Mouse (Mus musculus) lung, embryonic 15.5 days (tissue): Measurements from ENCODE around the gene Prkch. TPM values are rescaled to one million over a fixed set of nuclear protein-coding genes. Genes with fewer than 3 reads are reported as not detected.

ENCODE experiments used
- ATAC-seq: fragments of 200-750 bp; cut with Nextera tagmentation; 2 replicates; pipeline ENCODE4 v1.8.0; 2017; ENCODE audit warnings: moderate number of reproducible peaks, borderline replicate concordance; ENCODE audit not compliant: low FRiP score, low TSS enrichment; ENCODE audit errors: extremely low read depth
- H3K27ac ChIP-seq: fragments of 300-500 bp; sonication (generic); 2 replicates; pipeline ENCODE4 v1.5.1; 2015; ENCODE audit warnings: moderate library complexity, mild to moderate bottlenecking, inconsistent platforms
- H3K27me3 ChIP-seq: fragments of 300-500 bp; sonication (generic); 2 replicates; pipeline ENCODE4 v1.6.1; 2015; ENCODE audit warnings: inconsistent platforms
- H3K36me3 ChIP-seq: fragments of 300-500 bp; sonication (generic); 2 replicates; pipeline ENCODE4 v1.6.1; 2015; ENCODE audit warnings: inconsistent platforms
- H3K4me1 ChIP-seq: fragments of 300-500 bp; sonication (generic); 2 replicates; pipeline ENCODE4 v1.6.1; 2015; ENCODE audit warnings: inconsistent platforms
- H3K4me2 ChIP-seq: fragments of 300-500 bp; sonication (generic); 2 replicates; pipeline ENCODE4 v1.6.1; 2015; ENCODE audit warnings: inconsistent platforms, mild to moderate bottlenecking, moderate library complexity
- H3K4me3 ChIP-seq: fragments of 300-500 bp; sonication (generic); 2 replicates; pipeline ENCODE4 v1.5.1; 2015; ENCODE audit warnings: mild to moderate bottlenecking, inconsistent platforms
- H3K9ac ChIP-seq: fragments of 300-500 bp; sonication (generic); 2 replicates; pipeline ENCODE4 v1.6.1; 2015; ENCODE audit warnings: inconsistent platforms
- H3K9me3 ChIP-seq: fragments of 300-500 bp; sonication (generic); 2 replicates; pipeline ENCODE4 v1.6.1; 2016; ENCODE audit warnings: inconsistent platforms
- WGBS: fragments of 180-500 bp; shearing (Covaris S2); methylation state at CpG from one replicate; pipeline ENCODE4 v1.1.7; 2015; 5-methylcytosine and 5-hydroxymethylcytosine counted together
- polyA plus RNA-seq: library from polyadenylated mRNA; unstranded; fragments of >200 nt; fragmentation: Nextera tagmentation; extraction: Ambion mirVana; gene quantifications from 2 replicates; pipeline ENCODE4 v1.2.1, GENCODE M21; 2015

Prkch gene
- polyA plus RNA-seq, 1 experiment from 2014 or later: 16.4 TPM

GRCm38 (mm10) chr12:73666701-73667100 lies 82.1 kb downstream of the Prkch start:
- H3K36me3 ChIP-seq: no peaks in the 10 kb centered on the region
- no peak overlapping the region for H3K27ac ChIP-seq
- 79% methylated on average over 2 of the region's 2 CpGs for WGBS

GRCm38 (mm10) chr12:73667607-73668006 lies 83.0 kb downstream of the Prkch start:
- Histone ChIP-seq H3K27ac (no peak overlapping the region), H3K4me3 (no peak overlapping the region), H3K9me3 (no peaks in the 10 kb centered on the region), H3K4me2 (no peak overlapping the region), H3K36me3 (no peaks in the 10 kb centered on the region), H3K9ac (no peak overlapping the region), H3K4me1 (peaks cover 17% of the 10 kb centered on the region), H3K27me3 (no peaks in the 10 kb centered on the region)
- no peak for ATAC-seq
- 63% methylated on average over 7 of the region's 7 CpGs for WGBS

More at GRCm38 (mm10) chr12:73666701-73667100, 82.1 kb downstream of the Prkch start:
- Histone ChIP-seq H3K4me3 (no peak overlapping the region), H3K9me3 (no peaks in the 10 kb centered on the region), H3K27me3 (no peaks in the 10 kb centered on the region), H3K4me2 (no peak overlapping the region), H3K4me1 (peaks cover 8% of the 10 kb centered on the region; the same call in 1 of the 2 replicates), H3K9ac (no peak overlapping the region)
- ATAC-seq: no peak

GRCm38 (mm10) chr12:73670739-73671138 lies 86.1 kb downstream of the Prkch start:
- Histone ChIP-seq H3K36me3 (no peaks in the 10 kb centered on the region), H3K4me2 (no peak overlapping the region), H3K4me1 (peaks cover 24% of the 10 kb centered on the region), H3K9me3 (no peaks in the 10 kb centered on the region), H3K27ac (peak overlapping the region; percentile 76), H3K4me3 (no peak overlapping the region), H3K9ac (no peak overlapping the region), H3K27me3 (no peaks in the 10 kb centered on the region)
- 51% methylated on average over 6 of the region's 6 CpGs for WGBS
- ATAC-seq: no peak

GRCm38 (mm10) chr12:73671540-73671939 lies 86.9 kb downstream of the Prkch start:
- Histone ChIP-seq H3K4me3 (no peak overlapping the region), H3K4me1 (peaks cover 24% of the 10 kb centered on the region), H3K4me2 (no peak overlapping the region), H3K27ac (peak overlapping the region; percentile 76), H3K9me3 (no peaks in the 10 kb centered on the region), H3K9ac (no peak overlapping the region), H3K36me3 (no peaks in the 10 kb centered on the region), H3K27me3 (no peaks in the 10 kb centered on the region)
- peak; percentile 11; the same call in 1 of the 2 replicates for ATAC-seq
- WGBS: 39% methylated on average over 3 of the region's 3 CpGs

- Histone ChIP-seq H3K4me2 (no peak overlapping the region), H3K9ac (no peak overlapping the region), H3K4me1 (peaks cover 24% of the 10 kb centered on the region), H3K36me3 (no peaks in the 10 kb centered on the region), H3K27ac (peak overlapping the region; percentile 58), H3K4me3 (no peak overlapping the region), H3K27me3 (no peaks in the 10 kb centered on the region), H3K9me3 (no peaks in the 10 kb centered on the region)
- ATAC-seq: no peak
- WGBS: 42% methylated on average over 4 of the region's 4 CpGs
Observed at GRCm38 (mm10) chr12:73672007-73672406, 87.4 kb downstream of the Prkch start.

GRCm38 (mm10) chr12:73673783-73674182 lies 89.2 kb downstream of the Prkch start:
- Histone ChIP-seq H3K27me3 (no peaks in the 10 kb centered on the region), H3K4me1 (peaks cover 24% of the 10 kb centered on the region), H3K9ac (no peak overlapping the region), H3K36me3 (no peaks in the 10 kb centered on the region), H3K4me3 (no peak overlapping the region), H3K27ac (no peak overlapping the region), H3K4me2 (no peak overlapping the region), H3K9me3 (no peaks in the 10 kb centered on the region)
- ATAC-seq: no peak
- 74% methylated on average over 7 of the region's 7 CpGs for WGBS

GRCm38 (mm10) chr12:73675212-73675611 lies 90.6 kb downstream of the Prkch start:
- Histone ChIP-seq H3K9me3 (no peaks in the 10 kb centered on the region), H3K9ac (no peak overlapping the region), H3K27ac (no peak overlapping the region), H3K4me1 (peaks cover 26% of the 10 kb centered on the region), H3K36me3 (no peaks in the 10 kb centered on the region), H3K27me3 (no peaks in the 10 kb centered on the region), H3K4me3 (no peak overlapping the region), H3K4me2 (no peak overlapping the region)
- ATAC-seq: no peak
- WGBS: 46% methylated on average over 4 of the region's 4 CpGs

GRCm38 (mm10) chr12:73679400-73679801 lies 94.8 kb downstream of the Prkch start:
- Histone ChIP-seq H3K4me2 (no peak overlapping the region), H3K4me1 (peaks cover 15% of the 10 kb centered on the region; the same call in 1 of the 2 replicates), H3K4me3 (no peak overlapping the region), H3K27me3 (no peaks in the 10 kb centered on the region), H3K36me3 (no peaks in the 10 kb centered on the region), H3K9me3 (no peaks in the 10 kb centered on the region), H3K27ac (peak overlapping the region; percentile 31; the same call in 1 of the 2 replicates), H3K9ac (no peak overlapping the region)
- no peak for ATAC-seq
- WGBS: 4% methylated on average over 7 of the region's 7 CpGs

- H3K9ac ChIP-seq: no peak overlapping the region
Observed at GRCm38 (mm10) chr12:73682921-73683346, 98.3 kb downstream of the Prkch start.

GRCm38 (mm10) chr12:73685875-73686274 lies 101.3 kb downstream of the Prkch start:
- H3K4me2 ChIP-seq: no peak overlapping the region
- no peak overlapping the region for H3K9ac ChIP-seq
- no peaks in the 10 kb centered on the region for H3K36me3 ChIP-seq
- ATAC-seq: no peak
- H3K4me1 ChIP-seq: peaks cover 17% of the 10 kb centered on the region
- no peaks in the 10 kb centered on the region for H3K27me3 ChIP-seq
- no peak overlapping the region for H3K4me3 ChIP-seq
- no peak overlapping the region for H3K27ac ChIP-seq
- no peaks in the 10 kb centered on the region for H3K9me3 ChIP-seq
- WGBS: 72% methylated on average over 13 of the region's 13 CpGs

More at GRCm38 (mm10) chr12:73682921-73683346, 98.3 kb downstream of the Prkch start:
- 56% methylated on average over 7 of the region's 7 CpGs for WGBS
- no peak overlapping the region for H3K4me3 ChIP-seq
- H3K9me3 ChIP-seq: no peaks in the 10 kb centered on the region
- H3K4me1 ChIP-seq: peaks cover 20% of the 10 kb centered on the region
- H3K27me3 ChIP-seq: no peaks in the 10 kb centered on the region
- H3K4me2 ChIP-seq: no peak overlapping the region
- no peak for ATAC-seq
- no peak overlapping the region for H3K27ac ChIP-seq
- no peaks in the 10 kb centered on the region for H3K36me3 ChIP-seq

- H3K4me1 ChIP-seq: peaks cover 16% of the 10 kb centered on the region
- H3K4me2 ChIP-seq: no peak overlapping the region
- WGBS: 90% methylated on average over 5 of the region's 5 CpGs
Observed at GRCm38 (mm10) chr12:73686456-73686855, 101.9 kb downstream of the Prkch start.

GRCm38 (mm10) chr12:73687077-73688035 lies 102.8 kb downstream of the Prkch start:
- Histone ChIP-seq H3K4me2 (peak overlapping the region; percentile 16; the same call in 1 of the 2 replicates), H3K4me1 (peaks cover 14% of the 10 kb centered on the region), H3K9ac (no peak overlapping the region), H3K4me3 (no peak overlapping the region), H3K9me3 (no peaks in the 10 kb centered on the region), H3K36me3 (no peaks in the 10 kb centered on the region), H3K27me3 (no peaks in the 10 kb centered on the region), H3K27ac (peak overlapping the region; percentile 62)
- ATAC-seq: peak; percentile 92
- WGBS: 52% methylated on average over 20 of the region's 20 CpGs

More at GRCm38 (mm10) chr12:73686456-73686855, 101.9 kb downstream of the Prkch start:
- Histone ChIP-seq H3K4me3 (no peak overlapping the region), H3K9me3 (no peaks in the 10 kb centered on the region), H3K27me3 (no peaks in the 10 kb centered on the region), H3K9ac (no peak overlapping the region), H3K27ac (0 out of 2 replicates have a peak overlapping the region, but pooled peaks have one; percentile 62), H3K36me3 (no peaks in the 10 kb centered on the region)
- ATAC-seq: no peak
